Mouse (Mus musculus): ENCODE results near the gene Zpld1.

DNA sequence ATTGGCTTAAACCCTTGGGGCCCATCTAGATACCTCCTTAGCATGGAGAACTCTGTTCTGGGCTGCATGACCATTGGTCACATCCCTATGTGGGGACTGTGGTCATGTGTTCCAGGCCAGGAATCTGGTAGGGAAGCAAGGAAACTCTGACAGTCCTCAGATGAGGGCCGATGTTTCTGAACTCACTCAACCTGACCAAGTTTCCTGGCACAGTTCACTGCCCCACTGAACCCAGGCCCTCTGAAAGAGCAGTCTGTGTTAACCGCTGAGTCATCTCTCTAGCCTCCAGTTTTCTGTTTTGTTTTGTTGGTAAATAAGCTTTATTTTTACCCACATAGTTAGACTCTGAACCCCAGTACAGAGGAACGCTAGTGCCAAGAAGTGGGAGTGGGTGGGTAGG, 20.3 kb downstream of the Zpld1 start:
- TF ChIP-seq CTCF (conservative IDR thresholded peaks at IDR 0.05 in 1 of 2, IDR thresholded peaks at IDR 0.05 in 1 of 2; ENCODE audit: low read depth in 2 of 2, low read length in 2 of 2), result no peak
- TF ChIP-seq ZKSCAN1 (IDR thresholded peaks at IDR 0.05; ENCODE audit: borderline replicate concordance, low read depth, low read length), result no peak

Measured in CH12.LX (cell line).